Mouse (Mus musculus) c-Kit-positive CD71-positive TER-119-negative erythroid progenitor cells, embryonic 14.5 days (primary cell): ENCODE data around the gene Bcap31.
"Not testable (repeated sequence)": the region's sequence is repeated elsewhere in the genome, so short reads cannot be mapped to it uniquely, and the experiment has no call there.

ENCODE experiments used
- DNase-seq: peaks from one replicate; pipeline ENCODE4 v3.0.0-alpha.2; 2013; ENCODE audit warnings: low read depth

The Bcap31 gene

GRCm38 (mm10) chrX:73716109-73716661 is at the start of gene Bcap31, which contains the start of gene Abcd1:
TSS of gene Bcap31 (minus strand) at chrX:73716175.
TSS of gene Abcd1 (plus strand) at chrX:73716597.
- DNase-seq: peak; percentile 90

- no peak for DNase-seq
Observed at GRCm38 (mm10) chrX:73765311-73765710, 49.3 kb upstream of the Bcap31 start.

DNA sequence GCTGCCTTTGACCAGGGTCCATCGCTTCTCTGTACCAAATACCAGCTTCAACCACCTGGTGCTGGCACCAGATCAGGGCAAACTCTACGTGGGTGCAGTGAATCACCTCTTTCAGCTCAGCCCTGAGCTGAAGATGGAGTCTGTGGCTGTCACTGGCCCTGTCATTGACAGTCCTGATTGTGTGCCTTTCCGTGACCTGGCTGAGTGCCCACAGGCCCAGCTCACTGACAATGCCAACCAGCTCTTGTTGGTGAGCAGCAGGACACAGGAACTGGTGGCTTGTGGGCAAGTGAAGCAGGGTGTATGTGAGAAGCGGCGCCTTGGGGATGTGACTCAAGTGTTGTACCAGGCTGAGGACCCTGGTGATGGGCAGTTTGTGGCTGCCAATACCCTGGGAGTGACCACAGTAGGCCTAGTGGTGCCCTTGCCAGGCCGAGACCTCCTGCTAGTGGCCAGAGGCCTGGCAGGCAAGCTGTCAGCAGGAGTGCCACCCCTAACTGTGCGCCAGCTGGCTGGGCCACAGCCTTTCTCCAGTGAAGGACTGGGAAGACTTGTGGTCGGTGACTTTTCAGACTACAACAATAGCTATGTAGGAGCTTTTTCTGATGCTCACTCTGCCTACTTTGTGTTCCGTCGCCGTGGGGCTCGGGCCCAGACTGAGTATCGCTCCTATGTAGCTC is 42.8 kb upstream of the Bcap31 start:
- no peak for DNase-seq

DNA sequence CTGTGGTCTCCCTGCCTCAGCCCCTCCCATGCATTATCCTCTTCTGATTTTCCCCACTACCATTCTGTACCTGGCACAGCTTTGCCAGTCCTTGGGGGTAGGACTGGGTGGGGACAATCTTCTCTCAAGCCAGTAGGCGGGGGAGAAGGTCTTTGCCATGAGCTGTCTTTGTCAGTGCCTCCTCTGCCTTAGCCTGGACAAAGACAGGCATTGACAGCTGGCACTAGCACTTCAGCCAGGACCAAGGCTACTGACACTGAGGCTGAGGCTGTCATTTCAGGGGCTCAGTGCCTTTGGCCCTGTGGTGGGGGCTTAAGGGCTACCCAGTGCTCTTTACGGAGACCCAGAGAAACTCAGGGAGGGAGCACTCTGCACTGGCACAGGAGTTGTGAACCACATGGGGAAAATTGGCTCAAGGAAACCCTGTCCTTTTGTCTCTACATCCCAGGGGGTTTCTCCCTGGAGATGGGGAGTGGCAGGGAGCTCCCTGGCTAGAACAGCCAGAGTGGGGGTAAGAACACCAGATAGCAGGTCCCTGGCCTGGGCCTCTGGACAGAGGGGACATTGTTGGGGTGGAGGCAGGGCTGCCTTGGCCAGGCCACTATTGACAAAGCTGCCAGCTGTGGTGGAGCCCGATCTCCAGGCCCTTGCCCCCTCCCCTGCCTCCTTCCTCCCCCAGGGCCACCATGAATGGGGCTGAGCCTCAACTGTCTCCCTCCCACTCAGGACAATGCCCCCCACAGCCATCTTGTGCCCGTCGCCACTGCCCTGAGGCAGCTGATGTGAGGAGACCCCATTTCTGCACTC is 40.6 kb upstream of the Bcap31 start, which contains the start of gene Plxnb3:
Gene Plxnb3, plus strand, starts transcription at position 757 of the 807 bp plus-strand sequence.
- no peak for DNase-seq

GRCm38 (mm10) chrX:73748977-73749376 is 33.0 kb upstream of the Bcap31 start:
- peak; percentile 2 for DNase-seq

DNA sequence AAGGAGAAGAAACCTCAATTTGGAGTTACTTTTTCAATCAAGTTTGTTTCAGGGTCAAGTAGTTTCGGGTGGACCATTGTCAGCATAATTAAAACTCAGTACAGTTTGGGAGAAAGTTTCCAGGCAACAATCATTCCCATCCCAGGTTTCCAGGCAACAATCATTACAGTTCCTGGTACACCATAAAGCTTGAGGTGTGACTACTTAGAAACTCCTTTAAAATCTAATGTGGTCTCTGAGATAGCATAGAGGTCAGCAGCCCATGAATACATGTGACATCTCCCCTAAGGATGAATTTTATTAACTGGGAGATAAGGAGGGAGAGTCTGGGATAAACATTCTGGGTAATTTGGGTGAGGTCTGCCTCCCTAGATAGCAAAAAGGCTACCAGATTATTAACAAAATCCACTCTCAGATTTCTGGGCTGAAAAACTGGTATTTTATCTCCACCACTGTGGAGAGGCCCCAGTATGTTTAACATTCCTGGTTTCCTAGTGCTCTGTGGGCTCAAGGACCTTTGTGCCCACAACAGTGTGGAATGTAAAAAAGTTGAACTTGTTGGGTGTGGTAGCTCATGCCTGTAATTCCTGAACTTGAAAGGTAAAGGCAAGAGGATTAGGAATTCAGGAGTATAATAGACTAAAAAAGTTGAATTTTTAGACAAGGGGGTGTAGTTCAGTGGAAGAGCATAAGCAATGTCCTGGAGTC is 29.0 kb upstream of the Bcap31 start:
- DNase-seq: peak; percentile 1

DNA sequence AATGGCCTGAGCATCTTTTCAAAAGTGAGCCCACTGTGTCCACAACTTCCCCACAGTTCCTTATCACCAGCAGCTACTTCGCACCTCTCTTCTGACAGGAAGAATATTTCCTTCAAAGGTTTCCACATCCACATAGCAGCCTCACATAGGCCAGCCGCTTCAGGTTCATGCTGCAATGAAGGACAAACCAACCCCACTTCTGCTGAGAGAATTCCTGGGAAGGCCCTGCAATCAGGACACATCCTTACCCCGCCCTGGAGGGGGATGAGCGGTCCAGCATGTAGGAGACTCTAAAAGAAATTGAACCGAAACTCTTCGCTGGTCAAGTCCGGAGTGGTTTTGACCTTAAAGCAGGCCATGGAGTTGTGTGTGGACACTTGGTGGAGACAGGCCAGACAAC is 23.9 kb upstream of the Bcap31 start:
- not testable (repeated sequence) for DNase-seq

DNA sequence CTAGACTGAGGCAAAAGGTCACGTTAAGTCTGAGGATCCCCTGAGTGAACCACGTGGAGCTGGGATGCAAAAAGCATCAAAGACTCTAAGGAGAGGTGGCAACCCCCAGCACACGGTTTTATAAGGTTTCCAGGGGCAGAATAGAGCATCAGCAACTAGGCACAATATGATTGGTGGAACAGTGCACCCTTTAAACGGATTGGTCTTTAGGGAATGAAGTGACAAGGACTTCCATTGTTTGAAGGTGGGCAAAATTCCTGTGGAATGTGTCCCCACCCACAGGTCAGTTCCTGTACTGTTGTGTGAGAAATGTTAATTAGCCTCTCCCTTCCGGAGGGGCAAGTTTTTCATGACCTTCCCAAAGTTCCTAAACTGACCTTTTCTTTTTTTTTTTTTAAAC is 23.2 kb upstream of the Bcap31 start:
- DNase-seq: no peak

GRCm38 (mm10) chrX:73738155-73738554 is 22.2 kb upstream of the Bcap31 start:
- DNase-seq: no peak

GRCm38 (mm10) chrX:73730908-73731307 is 14.9 kb upstream of the Bcap31 start:
- no peak for DNase-seq

DNA sequence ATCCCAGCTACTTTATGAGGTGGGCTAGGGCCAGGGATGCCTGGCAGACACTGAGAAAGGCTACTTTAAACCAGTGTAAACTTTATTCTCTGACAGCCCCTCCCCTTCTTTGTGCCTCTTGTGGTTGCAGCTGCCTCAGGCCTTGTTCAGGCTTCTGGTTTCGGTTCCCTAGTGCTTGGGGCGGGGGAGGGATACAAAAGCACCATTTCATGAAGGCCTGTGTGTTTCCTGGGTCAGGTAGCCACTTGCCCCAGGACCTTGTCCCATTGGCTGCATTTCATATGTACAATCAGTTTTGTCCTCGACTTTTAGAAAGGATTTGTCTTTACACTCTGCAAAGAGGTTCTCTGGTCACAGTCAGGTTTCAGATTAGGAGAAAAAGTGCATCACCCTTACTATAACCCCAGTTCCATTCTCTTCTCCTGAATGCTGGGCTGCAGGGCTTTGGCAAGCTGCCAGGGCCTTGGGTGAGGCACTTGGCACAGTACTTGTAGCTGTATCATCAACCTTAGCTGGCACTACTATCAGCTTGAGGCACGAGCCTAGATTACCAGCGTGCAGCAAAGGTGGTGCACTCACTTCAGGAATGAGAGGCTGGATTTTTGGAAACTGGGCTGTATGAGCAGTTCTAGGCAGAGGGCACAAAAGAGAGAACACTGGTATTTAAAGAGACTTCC is 2.8 kb upstream of the Bcap31 start:
- DNase-seq: peak; percentile 33

- DNase-seq: no peak
Observed at GRCm38 (mm10) chrX:73718271-73718670, 2.3 kb upstream of the Bcap31 start.

DNA sequence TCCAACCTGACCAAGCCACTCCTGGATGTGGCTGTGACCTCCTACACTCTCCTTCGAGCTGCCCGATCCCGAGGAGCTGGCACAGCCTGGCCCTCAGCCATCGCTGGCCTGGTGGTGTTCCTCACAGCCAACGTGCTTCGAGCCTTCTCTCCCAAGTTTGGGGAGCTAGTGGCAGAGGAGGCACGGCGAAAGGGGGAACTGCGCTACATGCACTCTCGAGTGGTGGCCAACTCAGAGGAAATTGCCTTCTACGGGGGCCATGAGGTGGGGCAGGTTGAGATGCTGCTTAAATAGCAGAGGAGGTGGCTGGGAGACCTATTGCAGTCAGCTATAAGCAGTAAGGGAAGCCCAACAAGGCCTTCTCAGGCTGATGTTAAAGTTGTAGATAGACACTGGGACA is 1.7 kb upstream of the Bcap31 start:
- DNase-seq: no peak

DNA sequence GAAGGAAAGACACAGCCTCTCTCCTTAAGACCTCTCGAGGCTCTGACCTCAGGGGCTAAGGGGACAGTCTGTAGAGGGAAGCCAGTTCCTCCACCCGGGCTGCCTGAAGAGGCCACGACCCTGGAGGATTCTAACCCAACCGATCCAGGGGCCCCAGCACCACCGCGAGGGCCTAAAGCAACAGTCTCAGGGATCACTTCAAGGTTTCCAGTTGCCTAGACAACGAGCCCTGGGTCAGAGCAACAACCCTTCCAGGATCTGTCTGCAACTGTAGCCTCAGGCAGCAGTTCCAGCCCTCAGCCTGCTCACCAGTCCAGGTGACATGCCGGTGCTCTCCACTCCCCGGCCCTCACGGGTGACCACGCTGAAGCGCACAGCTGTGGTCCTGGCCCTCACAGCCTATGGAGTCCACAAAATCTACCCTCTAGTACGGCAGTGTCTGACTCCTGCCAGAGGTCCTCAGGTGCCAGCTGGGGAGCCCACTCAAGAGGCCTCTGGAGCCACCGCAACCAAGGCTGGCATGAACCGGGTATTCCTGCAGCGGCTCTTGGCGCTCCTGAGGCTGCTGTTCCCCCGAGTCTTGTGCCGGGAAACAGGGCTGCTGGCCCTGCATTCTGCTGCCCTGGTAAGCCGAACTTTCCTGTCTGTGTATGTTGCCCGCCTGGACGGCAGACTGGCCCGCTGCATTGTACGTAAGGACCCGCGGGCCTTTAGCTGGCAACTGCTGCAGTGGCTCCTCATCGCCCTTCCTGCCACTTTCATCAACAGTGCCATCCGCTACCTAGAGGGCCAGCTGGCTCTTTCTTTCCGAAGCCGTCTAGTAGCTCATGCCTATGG is 952 bp upstream of the Bcap31 start:
- no peak for DNase-seq

GRCm38 (mm10) chrX:73715476-73716108 is 383 bp downstream of the Bcap31 start:
- peak; percentile 59 for DNase-seq

DNA sequence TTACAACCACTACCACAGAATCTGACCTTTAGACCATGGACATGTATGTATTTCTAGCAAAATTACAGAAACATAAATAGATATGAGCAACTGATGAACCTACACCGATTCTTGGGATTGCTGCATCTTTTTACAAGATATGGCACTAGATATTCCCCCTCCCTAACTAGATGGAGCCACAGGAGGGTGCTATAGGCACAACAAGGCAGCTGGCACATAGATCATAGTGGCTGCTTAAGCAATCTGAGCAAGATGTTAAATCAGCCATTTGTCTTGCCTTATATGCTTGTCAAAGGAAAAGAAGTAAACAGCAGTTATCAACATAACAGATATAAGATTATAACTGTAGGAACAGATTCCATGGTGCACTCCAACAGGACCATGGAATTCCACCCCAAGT is 15.5 kb downstream of the Bcap31 start:
- DNase-seq: no peak

DNA sequence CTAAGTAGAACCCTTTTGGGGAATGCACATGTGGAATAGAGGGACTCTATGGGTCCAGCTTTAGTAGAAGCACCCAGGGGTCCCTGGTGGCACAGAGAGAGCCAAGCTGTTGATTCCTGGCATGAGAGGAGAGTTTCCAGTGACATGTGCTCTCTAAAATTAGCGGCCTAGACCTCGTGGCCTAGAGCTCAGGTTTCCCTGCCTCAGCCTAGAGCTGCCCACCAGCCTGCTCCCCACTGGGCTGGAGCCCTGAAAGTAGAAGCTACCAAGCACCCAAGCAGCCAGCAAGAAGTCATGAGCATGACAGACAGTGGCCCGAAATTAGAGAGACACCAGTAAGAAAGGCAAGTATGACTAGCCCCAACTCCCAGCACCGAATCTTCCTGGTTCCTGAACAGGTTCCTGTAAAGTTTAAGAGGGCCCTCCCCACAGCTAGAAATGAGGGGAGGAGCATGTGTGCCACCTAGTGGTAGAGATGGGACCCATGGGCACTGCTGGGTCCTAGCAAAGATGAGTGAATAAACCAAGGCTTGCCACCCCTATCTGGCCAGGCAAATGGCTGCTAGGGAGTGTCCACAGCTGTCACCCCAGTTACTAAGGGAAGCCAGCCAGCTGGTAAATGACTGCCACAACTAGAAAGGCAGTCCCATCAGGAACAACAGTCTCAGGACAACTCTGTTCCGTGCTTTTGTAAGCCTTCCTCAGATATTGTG is 24.9 kb downstream of the Bcap31 start:
- peak; percentile 29 for DNase-seq

DNA sequence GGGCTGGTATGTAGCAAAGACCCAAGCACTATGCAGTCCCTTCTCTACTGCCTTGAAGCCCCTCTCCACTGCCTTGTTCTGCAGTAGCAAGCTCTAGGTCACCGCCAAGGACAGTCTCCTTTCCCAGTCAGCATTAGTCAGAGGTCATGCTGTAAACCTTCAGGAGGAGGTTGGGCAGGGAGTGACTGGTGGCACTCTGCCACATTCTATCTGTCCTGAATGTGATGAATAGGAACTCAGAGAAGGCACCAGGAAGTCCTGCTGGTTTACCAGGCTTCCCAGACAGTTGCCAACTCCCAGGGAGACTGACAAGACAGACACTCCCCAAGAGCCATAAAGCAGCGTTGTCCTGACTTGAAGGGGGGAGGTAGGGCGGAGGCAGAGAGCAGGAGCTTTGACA is 30.3 kb downstream of the Bcap31 start:
- DNase-seq: no peak

GRCm38 (mm10) chrX:73684978-73685377 is 31.0 kb downstream of the Bcap31 start:
- DNase-seq: no peak

- no peak for DNase-seq
Observed at GRCm38 (mm10) chrX:73684156-73684555, 31.8 kb downstream of the Bcap31 start.
